Mouse (Mus musculus): ENCODE results near the gene Pter. TPM values are rescaled to one million over a fixed set of nuclear protein-coding genes. Genes with fewer than 3 reads are reported as not detected.
A peak's percentile ranks its signal among the peaks of the same experiment; 100 is the strongest.

Gene Pter
- polyA plus RNA-seq, 1 experiment from 2014 or later: 7.2 TPM

- Histone ChIP-seq H3K9me3 (ENCODE audit: control insufficient read depth) (no peaks in the 10 kb centered on the region), H3K9ac (ENCODE audit: low read depth, low read length) (no peak overlapping the region), H3K36me3 (ENCODE audit: control insufficient read depth, insufficient read depth) (no peaks in the 10 kb centered on the region), H3K27me3 (replicated peaks; ENCODE audit: control insufficient read depth, insufficient read depth, low read length) (no peaks in the 10 kb centered on the region), H3K4me1 (replicated peaks; ENCODE audit: control insufficient read depth, insufficient read depth, low read length) (no peaks in the 10 kb centered on the region), H3K4me2 (replicated peaks; ENCODE audit: low read depth) (no peak overlapping the region), H3K27ac (ENCODE audit: low read depth, low read length) (no peak overlapping the region), H3K4me3 (ENCODE audit: low read depth, low read length) (no peak overlapping the region)
- no peak for TF ChIP-seq CTCF (IDR thresholded peaks at IDR 0.05; ENCODE audit: low read depth)
- ATAC-seq: no peak
- 82% methylated on average over 2 of the region's 2 CpGs for WGBS
These were observed 14.8 kb downstream of the Pter start for GRCm38 (mm10) chr2:12938641-12939040.

- Histone ChIP-seq H3K4me3 (ENCODE audit: low read depth, low read length) (no peak overlapping the region), H3K9me3 (ENCODE audit: control insufficient read depth) (no peaks in the 10 kb centered on the region), H3K4me2 (replicated peaks; ENCODE audit: low read depth) (no peak overlapping the region), H3K27me3 (replicated peaks; ENCODE audit: control insufficient read depth, insufficient read depth, low read length) (no peaks in the 10 kb centered on the region), H3K36me3 (ENCODE audit: control insufficient read depth, insufficient read depth) (no peaks in the 10 kb centered on the region), H3K4me1 (replicated peaks; ENCODE audit: control insufficient read depth, insufficient read depth, low read length) (no peaks in the 10 kb centered on the region), H3K9ac (ENCODE audit: low read depth, low read length) (no peak overlapping the region), H3K27ac (ENCODE audit: low read depth, low read length) (no peak overlapping the region)
- peak; percentile 71 for ATAC-seq
- no peak for TF ChIP-seq CTCF (IDR thresholded peaks at IDR 0.05; ENCODE audit: low read depth)
These were observed 33.0 kb downstream of the Pter start for GRCm38 (mm10) chr2:12956703-12957424.

- Histone ChIP-seq H3K4me3 (ENCODE audit: low read depth, low read length) (no peak overlapping the region), H3K27ac (ENCODE audit: low read depth, low read length) (no peak overlapping the region), H3K27me3 (replicated peaks; ENCODE audit: control insufficient read depth, insufficient read depth, low read length) (no peaks in the 10 kb centered on the region), H3K4me2 (replicated peaks; ENCODE audit: low read depth) (no peak overlapping the region), H3K9me3 (ENCODE audit: control insufficient read depth) (no peaks in the 10 kb centered on the region), H3K36me3 (ENCODE audit: control insufficient read depth, insufficient read depth) (no peaks in the 10 kb centered on the region), H3K4me1 (replicated peaks; ENCODE audit: control insufficient read depth, insufficient read depth, low read length) (no peaks in the 10 kb centered on the region), H3K9ac (ENCODE audit: low read depth, low read length) (no peak overlapping the region)
- no peak for ATAC-seq
- TF ChIP-seq CTCF (IDR thresholded peaks at IDR 0.05; ENCODE audit: low read depth): no peak
- WGBS: 72% methylated on average over 12 of the region's 12 CpGs
These were observed 46.3 kb downstream of the Pter start for GRCm38 (mm10) chr2:12970049-12970724.

- H3K27me3 ChIP-seq (replicated peaks; ENCODE audit: control insufficient read depth, insufficient read depth, low read length): no peaks in the 10 kb centered on the region
- no peak for TF ChIP-seq CTCF (IDR thresholded peaks at IDR 0.05; ENCODE audit: low read depth)
- peak; percentile 63; the same call in 1 of the 2 replicates for ATAC-seq
These were observed 49.9 kb downstream of the Pter start for GRCm38 (mm10) chr2:12973752-12974151.

GRCm38 (mm10) chr2:12977367-12977766 lies 53.5 kb downstream of the Pter start:
- 86% methylated on average over 7 of the region's 7 CpGs for WGBS
- H3K4me3 ChIP-seq (ENCODE audit: low read depth, low read length): no peak overlapping the region
- H3K4me2 ChIP-seq (replicated peaks; ENCODE audit: low read depth): no peak overlapping the region
- H3K27ac ChIP-seq (ENCODE audit: low read depth, low read length): no peak overlapping the region
- H3K9me3 ChIP-seq (ENCODE audit: control insufficient read depth): no peaks in the 10 kb centered on the region
- no peak for TF ChIP-seq CTCF (IDR thresholded peaks at IDR 0.05; ENCODE audit: low read depth)
- ATAC-seq: no peak
- peaks cover 4% of the 10 kb centered on the region; the same call in 1 of the 2 replicates for H3K36me3 ChIP-seq (ENCODE audit: control insufficient read depth, insufficient read depth)
- H3K4me1 ChIP-seq (replicated peaks; ENCODE audit: control insufficient read depth, insufficient read depth, low read length): no peaks in the 10 kb centered on the region
- H3K9ac ChIP-seq (ENCODE audit: low read depth, low read length): no peak overlapping the region
- no peaks in the 10 kb centered on the region for H3K27me3 ChIP-seq (replicated peaks; ENCODE audit: control insufficient read depth, insufficient read depth, low read length)

More at GRCm38 (mm10) chr2:12973752-12974151, 49.9 kb downstream of the Pter start:
- no peak overlapping the region for H3K27ac ChIP-seq (ENCODE audit: low read depth, low read length)
- H3K4me2 ChIP-seq (replicated peaks; ENCODE audit: low read depth): no peak overlapping the region
- H3K9me3 ChIP-seq (ENCODE audit: control insufficient read depth): no peaks in the 10 kb centered on the region
- 34% methylated on average over 2 of the region's 2 CpGs for WGBS
- H3K36me3 ChIP-seq (ENCODE audit: control insufficient read depth, insufficient read depth): peaks cover 4% of the 10 kb centered on the region; the same call in 1 of the 2 replicates
- H3K4me3 ChIP-seq (ENCODE audit: low read depth, low read length): no peak overlapping the region
- H3K4me1 ChIP-seq (replicated peaks; ENCODE audit: control insufficient read depth, insufficient read depth, low read length): no peaks in the 10 kb centered on the region
- H3K9ac ChIP-seq (ENCODE audit: low read depth, low read length): no peak overlapping the region

GRCm38 (mm10) chr2:12978771-12979170 lies 54.9 kb downstream of the Pter start:
- WGBS: 80% methylated on average over 4 of the region's 4 CpGs
- TF ChIP-seq CTCF (IDR thresholded peaks at IDR 0.05; ENCODE audit: low read depth): no peak
- Histone ChIP-seq H3K4me2 (replicated peaks; ENCODE audit: low read depth) (no peak overlapping the region), H3K9me3 (ENCODE audit: control insufficient read depth) (no peaks in the 10 kb centered on the region), H3K27me3 (replicated peaks; ENCODE audit: control insufficient read depth, insufficient read depth, low read length) (no peaks in the 10 kb centered on the region), H3K9ac (ENCODE audit: low read depth, low read length) (no peak overlapping the region), H3K36me3 (ENCODE audit: control insufficient read depth, insufficient read depth) (peaks cover 4% of the 10 kb centered on the region; the same call in 1 of the 2 replicates), H3K4me3 (ENCODE audit: low read depth, low read length) (no peak overlapping the region), H3K4me1 (replicated peaks; ENCODE audit: control insufficient read depth, insufficient read depth, low read length) (no peaks in the 10 kb centered on the region), H3K27ac (ENCODE audit: low read depth, low read length) (no peak overlapping the region)
- no peak for ATAC-seq

Measured in intestine, postnatal 0 days (tissue).